Mouse (Mus musculus): ENCODE data around the gene Olfr1394.

GRCm38 (mm10) chr11:49186452-49186851 lies 32.3 kb downstream of the Olfr1394 start:
- no peak for TF ChIP-seq POLR2A (IDR thresholded peaks at IDR 0.05; ENCODE audit: low read depth, low read length)
- TF ChIP-seq CTCF (IDR thresholded peaks at IDR 0.05; ENCODE audit: borderline replicate concordance, insufficient read depth, low read length), result no peak

Data from embryonic fibroblast, embryonic 13.5 days (primary cell).